Mouse (Mus musculus) neutrophil, adult 5-6 weeks (primary cell): Measurements from ENCODE around the gene Atoh8. TPM values are rescaled to one million over a fixed set of nuclear protein-coding genes. Genes with fewer than 3 reads are reported as not detected.

Source experiments
- ATAC-seq: fragments of 151-379, 151-347 bp; 2 replicates; pipeline ENCODE4 v1.8.0; 2017; ENCODE audit warnings: mild to moderate bottlenecking, moderate TSS enrichment; ENCODE audit not compliant: insufficient number of reproducible peaks, poor library complexity, low FRiP score, severe bottlenecking; ENCODE audit errors: extremely low read depth
- total RNA-seq: library from RNA; stranded (forward); fragments of 200-1000 nt; gene quantifications from 2 replicates; pipeline ENCODE4 v1.2.3, GENCODE M21; 2017

Gene Atoh8
- total RNA-seq, 1 experiment from 2014 or later, result not detected

DNA sequence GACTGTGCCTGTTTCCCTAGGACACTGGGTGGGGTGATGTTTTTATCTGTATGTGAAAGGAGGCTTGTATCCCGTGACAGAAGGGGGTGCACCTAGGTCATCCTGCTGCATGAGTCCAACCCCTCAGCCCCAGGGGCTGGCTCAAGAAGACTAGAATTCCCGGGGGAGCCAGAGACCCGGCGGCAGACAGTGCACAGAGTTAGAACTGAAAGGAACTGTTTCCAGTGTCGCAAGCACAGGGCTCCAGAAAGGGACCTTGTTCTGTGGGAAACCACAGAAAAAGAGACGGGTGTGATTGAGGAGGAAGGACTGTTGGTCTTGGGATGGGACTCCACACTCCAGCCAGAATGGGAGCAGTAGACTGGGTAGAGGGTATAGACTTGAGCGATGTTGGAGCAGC is 30.5 kb downstream of the Atoh8 start:
- no peak for ATAC-seq

DNA sequence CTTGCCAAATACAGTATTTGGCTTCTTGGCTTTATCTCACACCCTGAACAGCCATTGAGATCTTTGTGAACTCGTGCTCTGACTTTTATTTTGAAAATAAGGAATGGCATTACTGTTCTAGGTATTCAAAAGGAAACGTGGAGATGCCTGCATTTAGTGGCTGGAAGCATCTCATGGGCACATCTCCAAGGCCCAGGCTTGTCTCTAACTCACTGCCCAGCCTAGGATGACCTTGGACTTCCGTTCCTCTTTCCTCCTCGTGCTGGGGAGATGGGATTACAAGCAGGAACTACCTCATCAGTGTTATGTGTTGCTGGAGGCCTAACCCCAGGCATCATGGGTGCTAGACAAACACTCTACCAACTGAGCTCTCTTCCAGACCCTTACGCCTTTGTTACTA is 32.1 kb downstream of the Atoh8 start:
- ATAC-seq, result no peak

- ATAC-seq, result no peak
Observed at GRCm38 (mm10) chr6:72202732-72203131, 32.6 kb downstream of the Atoh8 start.

GRCm38 (mm10) chr6:72200595-72201256 is 34.7 kb downstream of the Atoh8 start:
- no peak for ATAC-seq

- no peak for ATAC-seq
Observed at GRCm38 (mm10) chr6:72197515-72197914, 37.9 kb downstream of the Atoh8 start.

DNA sequence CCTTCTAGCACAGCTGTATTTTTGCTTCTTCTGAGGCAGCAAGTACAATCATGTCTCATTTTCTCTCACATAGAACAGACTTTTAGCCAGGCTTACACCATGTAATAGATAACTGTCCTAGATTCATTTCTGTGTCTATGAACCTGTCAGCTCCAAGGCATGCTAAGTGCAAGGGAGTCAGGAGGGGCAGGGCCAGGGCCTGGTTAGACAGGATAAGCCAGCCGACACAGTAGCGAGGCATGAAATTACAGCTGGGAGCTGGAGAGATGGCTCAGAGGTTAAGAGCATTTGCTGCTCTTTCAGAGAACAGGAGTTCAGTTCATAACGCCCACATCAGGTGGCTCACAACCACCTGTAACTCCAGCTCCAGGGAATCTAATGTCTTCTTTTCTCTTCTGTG is 38.7 kb downstream of the Atoh8 start:
- no peak for ATAC-seq

- ATAC-seq, result 0 out of 2 replicates have a peak, but pooled peaks have one; percentile 9
Observed at GRCm38 (mm10) chr6:72190577-72190976, 44.8 kb downstream of the Atoh8 start.

- no peak for ATAC-seq
Observed at GRCm38 (mm10) chr6:72190120-72190519, 45.3 kb downstream of the Atoh8 start.

DNA sequence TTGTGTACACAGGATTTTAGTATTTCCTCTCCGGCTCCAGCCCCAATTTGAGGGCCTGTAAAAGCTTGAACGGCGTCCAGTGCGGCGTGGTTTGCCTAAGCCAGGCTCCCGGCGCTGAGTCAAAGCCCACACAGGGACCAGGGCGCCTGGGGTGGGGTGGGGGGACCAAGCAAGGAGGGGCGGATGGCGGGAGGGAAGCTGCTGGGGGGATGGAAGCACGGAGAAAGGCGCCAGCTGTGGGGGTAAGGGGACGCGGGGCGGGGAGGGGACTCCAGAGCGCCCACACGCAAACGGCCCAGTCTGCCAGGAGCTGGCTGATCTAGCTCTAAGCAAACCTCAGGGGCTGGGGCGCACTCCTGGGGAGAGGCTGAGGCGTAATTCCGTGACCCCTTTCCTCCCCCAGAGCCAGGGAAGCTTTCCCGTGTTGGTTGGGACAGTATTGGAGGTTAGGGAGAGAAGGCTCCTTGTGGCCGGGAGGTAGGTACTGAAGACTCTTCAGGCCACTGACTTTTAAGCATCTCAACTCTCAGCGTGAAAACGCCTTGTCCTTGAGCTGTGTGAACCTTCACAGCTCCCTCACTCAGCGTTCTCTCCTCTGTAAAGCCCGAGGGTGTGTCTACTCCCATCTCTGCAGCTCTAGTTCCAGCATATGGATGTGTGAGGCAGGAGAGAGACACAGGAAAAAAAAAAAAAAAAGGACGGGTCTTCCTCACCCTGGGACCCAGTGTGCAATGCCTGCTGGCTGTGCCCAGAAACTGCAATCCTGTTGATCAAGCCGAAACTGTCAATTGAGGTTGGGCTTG is 46.1 kb downstream of the Atoh8 start:
- ATAC-seq, result no peak

- ATAC-seq, result no peak
Observed at GRCm38 (mm10) chr6:72186809-72187208, 48.6 kb downstream of the Atoh8 start.

- ATAC-seq, result peak; percentile 49; the same call in 1 of the 2 replicates
Observed at GRCm38 (mm10) chr6:72185893-72186490, 49.4 kb downstream of the Atoh8 start.

GRCm38 (mm10) chr6:72184576-72184975 is 50.8 kb downstream of the Atoh8 start:
- no peak for ATAC-seq

GRCm38 (mm10) chr6:72179562-72180502 is 55.5 kb downstream of the Atoh8 start:
- no peak for ATAC-seq

GRCm38 (mm10) chr6:72179006-72179405 is 56.4 kb downstream of the Atoh8 start:
- ATAC-seq, result no peak

DNA sequence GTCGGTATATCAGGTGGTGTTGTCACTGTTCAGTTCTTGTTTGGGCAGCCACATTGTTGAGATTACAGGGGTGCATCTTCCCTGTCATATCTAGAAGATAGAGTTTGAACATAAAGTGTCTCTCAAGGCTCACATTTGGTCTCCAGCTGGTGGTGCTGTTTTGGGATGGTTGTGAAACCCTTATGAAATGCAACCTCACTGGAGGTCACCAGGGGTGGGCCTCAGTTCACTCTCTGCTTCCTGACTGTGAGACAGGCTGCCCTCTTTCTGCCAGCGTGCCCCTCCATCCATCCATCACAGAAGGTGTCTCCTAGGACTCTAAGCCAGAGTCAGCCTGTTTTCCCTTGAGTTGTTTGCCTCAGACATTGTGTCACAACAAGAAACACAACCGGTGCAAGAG is 58.0 kb downstream of the Atoh8 start:
- no peak for ATAC-seq

- ATAC-seq, result no peak
Observed at GRCm38 (mm10) chr6:72176004-72176403, 59.4 kb downstream of the Atoh8 start.

DNA sequence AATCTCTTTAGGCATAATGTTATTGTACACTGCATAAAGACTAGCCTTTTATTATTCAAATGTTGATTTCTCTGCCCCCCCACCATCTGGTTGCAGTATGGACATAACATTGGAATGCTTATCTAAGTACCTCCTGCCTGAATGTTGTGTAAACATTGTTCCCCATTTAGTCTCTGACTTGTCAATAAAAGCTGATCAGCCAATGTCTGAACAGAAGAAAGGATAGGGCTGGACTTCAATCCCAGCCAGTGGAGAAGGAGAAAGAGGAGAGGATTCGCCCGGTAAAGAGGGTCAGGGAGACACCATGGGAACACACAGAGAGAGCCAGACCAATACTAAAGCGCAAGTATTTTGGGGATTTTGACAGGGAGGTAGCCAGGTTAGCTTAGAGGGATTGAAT is 60.0 kb downstream of the Atoh8 start:
- ATAC-seq, result no peak

- ATAC-seq, result no peak
Observed at GRCm38 (mm10) chr6:72173350-72173749, 62.0 kb downstream of the Atoh8 start.

DNA sequence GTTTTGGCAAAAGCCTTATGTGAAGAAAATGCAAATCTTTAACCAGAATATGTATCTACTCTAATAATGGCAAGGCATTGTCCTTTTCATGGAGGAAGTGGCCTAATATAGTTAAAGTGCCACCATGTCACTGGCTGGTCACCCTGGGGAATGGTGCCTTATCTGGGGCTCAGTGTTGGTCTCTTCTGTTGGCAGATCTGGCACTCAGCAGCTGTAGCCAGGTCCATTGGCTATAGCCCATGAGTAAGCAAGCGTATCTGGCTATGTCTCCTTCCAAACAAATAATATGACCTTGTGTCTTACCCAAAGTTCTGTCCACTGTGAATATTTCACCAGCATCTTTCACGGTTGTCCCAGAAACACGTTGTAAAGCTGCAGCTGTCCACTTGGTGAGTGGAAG is 64.0 kb downstream of the Atoh8 start:
- ATAC-seq, result no peak
